Mouse (Mus musculus): ENCODE data around the gene Tnnt1. TPM values are rescaled to one million over a fixed set of nuclear protein-coding genes. Genes with fewer than 3 reads are reported as not detected.

The Tnnt1 gene
- polyA plus RNA-seq, 1 experiment: 0.89 TPM

DNA sequence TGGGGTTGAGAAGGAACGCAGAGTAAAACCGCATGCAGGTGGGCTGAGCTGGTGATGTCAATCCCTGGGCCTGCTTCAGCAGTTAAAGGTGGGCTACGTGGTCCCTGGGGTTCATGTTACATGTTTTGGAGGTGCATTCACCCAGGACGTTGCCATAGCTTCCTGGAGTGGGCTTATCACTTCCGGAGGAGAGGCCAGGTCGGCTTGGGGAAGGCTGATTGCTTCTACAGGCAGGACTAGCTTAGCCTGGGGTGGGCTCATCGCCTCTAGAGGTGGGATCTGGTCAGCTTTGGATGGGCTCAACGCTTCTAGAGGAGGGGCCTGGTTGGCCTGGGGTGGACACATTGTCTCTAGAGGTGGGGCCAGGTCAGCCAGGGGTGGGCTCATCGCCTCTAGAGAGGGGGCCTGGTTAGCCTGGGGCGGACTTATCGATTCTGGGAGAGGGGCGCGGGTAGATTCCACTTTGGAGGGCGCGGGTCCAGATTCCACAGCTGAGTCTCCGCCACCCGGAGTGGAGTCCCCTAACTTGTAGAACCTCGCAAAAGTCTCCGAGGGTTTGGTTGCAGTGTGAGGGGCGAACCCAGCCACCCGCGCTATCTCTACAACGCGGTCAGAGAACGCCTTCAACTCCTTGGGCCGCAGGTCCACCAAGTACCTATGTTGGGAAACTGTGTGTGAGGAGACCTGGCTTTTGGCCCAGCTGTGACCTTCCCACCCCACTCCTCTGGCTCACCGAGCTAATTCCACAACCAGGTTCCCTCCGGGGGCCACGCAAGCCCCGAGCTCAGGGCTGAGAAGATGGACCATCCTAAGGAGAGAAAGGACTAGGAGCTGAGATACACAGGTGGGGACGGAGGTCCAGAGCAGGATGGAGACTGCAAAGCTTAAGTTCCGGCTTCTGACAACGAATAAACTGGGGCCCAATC is 7.3 kb upstream of the Tnnt1 start:
- Histone ChIP-seq H3K4me3 (replicated peaks; ENCODE audit: extremely low read depth, low read depth, low read length) (no peak overlapping the region), H3K4me1 (ENCODE audit: control insufficient read depth, insufficient read depth, low read length) (no peaks in the 10 kb centered on the region)
- WGBS: 88% methylated on average over 33 of the region's 33 CpGs
- TF ChIP-seq POLR2A (IDR thresholded peaks at IDR 0.05; ENCODE audit: borderline replicate concordance, extremely low read depth, low read depth, low read length) (no peak), CTCF (IDR thresholded peaks at IDR 0.05; ENCODE audit: insufficient read depth, low read length) (no peak)
- no peak for DNase-seq

- TF ChIP-seq CTCF (IDR thresholded peaks at IDR 0.05; ENCODE audit: insufficient read depth, low read length) (no peak), POLR2A (IDR thresholded peaks at IDR 0.05; ENCODE audit: borderline replicate concordance, extremely low read depth, low read depth, low read length) (no peak)
- WGBS: 68% methylated on average over 6 of the region's 6 CpGs
These were observed 6.1 kb upstream of the Tnnt1 start for GRCm38 (mm10) chr7:4522292-4522691.

DNA sequence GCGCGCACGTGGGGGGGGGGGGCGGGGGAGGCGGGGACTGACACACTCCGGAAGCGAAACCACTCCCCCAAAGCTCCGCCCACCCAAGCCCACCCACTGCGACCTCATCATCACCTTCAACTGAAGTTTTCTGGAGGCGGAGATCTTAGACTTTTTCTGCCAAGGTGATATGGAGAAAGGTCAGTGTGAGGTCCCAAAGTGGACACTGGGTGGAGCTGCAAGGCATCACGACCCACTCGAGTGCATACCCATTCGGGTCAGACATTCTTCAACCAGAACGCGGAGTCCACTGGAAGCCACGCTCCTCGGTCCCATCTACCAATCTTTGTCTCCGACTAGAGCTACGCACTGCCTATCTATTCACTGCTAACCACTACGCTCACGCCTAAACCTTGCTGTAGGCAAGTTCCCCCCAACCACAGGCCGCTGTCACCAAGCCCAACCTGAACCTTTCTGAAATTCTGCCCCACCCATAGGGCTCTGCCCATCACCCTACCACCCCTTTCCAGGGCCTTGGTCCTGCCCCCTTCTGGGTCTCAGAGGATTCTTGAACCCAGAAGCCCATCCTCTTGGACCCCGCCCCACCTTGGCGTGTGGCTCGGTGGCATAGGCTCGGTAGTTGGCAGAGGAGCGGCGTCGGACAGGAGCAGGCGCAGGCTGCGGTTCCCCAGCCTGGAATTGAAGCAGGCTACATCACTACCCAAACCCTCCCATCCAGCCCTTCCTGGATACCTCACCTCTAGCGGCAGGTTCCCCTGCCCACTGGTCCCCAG is 5.2 kb upstream of the Tnnt1 start:
- Histone ChIP-seq H3K4me1 (ENCODE audit: control insufficient read depth, insufficient read depth, low read length) (no peaks in the 10 kb centered on the region), H3K4me3 (replicated peaks; ENCODE audit: extremely low read depth, low read depth, low read length) (no peak overlapping the region)
- TF ChIP-seq POLR2A (IDR thresholded peaks at IDR 0.05; ENCODE audit: borderline replicate concordance, extremely low read depth, low read depth, low read length): no peak
- no peak for TF ChIP-seq CTCF (IDR thresholded peaks at IDR 0.05; ENCODE audit: insufficient read depth, low read length)
- DNase-seq: no peak
- 34% methylated on average over 32 of the region's 32 CpGs for WGBS

More at GRCm38 (mm10) chr7:4522292-4522691, 6.1 kb upstream of the Tnnt1 start:
- H3K4me3 ChIP-seq (replicated peaks; ENCODE audit: extremely low read depth, low read depth, low read length): no peak overlapping the region
- DNase-seq: no peak
- no peaks in the 10 kb centered on the region for H3K4me1 ChIP-seq (ENCODE audit: control insufficient read depth, insufficient read depth, low read length)

GRCm38 (mm10) chr7:4518487-4518886 is 2.3 kb upstream of the Tnnt1 start:
- TF ChIP-seq POLR2A (IDR thresholded peaks at IDR 0.05; ENCODE audit: borderline replicate concordance, extremely low read depth, low read depth, low read length) (no peak), CTCF (IDR thresholded peaks at IDR 0.05; ENCODE audit: insufficient read depth, low read length) (no peak)
- Histone ChIP-seq H3K4me3 (replicated peaks; ENCODE audit: extremely low read depth, low read depth, low read length) (no peak overlapping the region), H3K4me1 (ENCODE audit: control insufficient read depth, insufficient read depth, low read length) (no peaks in the 10 kb centered on the region)
- WGBS: 34% methylated on average over 1 of the region's 1 CpGs
- no peak for DNase-seq

DNA sequence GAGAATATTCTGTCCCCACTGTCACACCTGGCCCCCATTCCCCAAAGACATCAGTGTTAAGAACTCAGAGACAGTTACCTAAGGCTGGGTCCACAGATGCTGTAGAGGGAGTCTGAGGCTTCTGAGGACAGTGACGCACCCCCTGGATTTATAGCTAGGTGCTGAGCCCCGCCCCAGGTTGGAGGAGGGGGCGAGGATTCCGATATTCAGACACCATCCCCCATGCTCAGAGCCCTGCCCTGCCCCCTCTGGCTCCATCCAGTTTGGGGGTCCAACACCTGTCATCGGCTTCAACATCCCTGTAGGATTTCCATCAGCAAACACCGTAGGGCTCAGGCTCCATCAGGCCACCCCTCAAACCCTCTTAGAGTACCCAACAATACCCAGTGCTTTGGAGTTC is 329 bp downstream of the Tnnt1 start:
- DNase-seq: no peak
- no peak overlapping the region for H3K4me3 ChIP-seq (replicated peaks; ENCODE audit: extremely low read depth, low read depth, low read length)
- no peaks in the 10 kb centered on the region for H3K4me1 ChIP-seq (ENCODE audit: control insufficient read depth, insufficient read depth, low read length)
- 63% methylated on average over 6 of the region's 6 CpGs for WGBS
- no peak for TF ChIP-seq CTCF (IDR thresholded peaks at IDR 0.05; ENCODE audit: insufficient read depth, low read length)

GRCm38 (mm10) chr7:4513829-4514712 is 2.1 kb downstream of the Tnnt1 start:
- DNase-seq: no peak
- Histone ChIP-seq H3K4me3 (replicated peaks; ENCODE audit: extremely low read depth, low read depth, low read length) (no peak overlapping the region), H3K4me1 (ENCODE audit: control insufficient read depth, insufficient read depth, low read length) (no peaks in the 10 kb centered on the region)
- TF ChIP-seq CTCF (IDR thresholded peaks at IDR 0.05; ENCODE audit: insufficient read depth, low read length): no peak
- TF ChIP-seq POLR2A (IDR thresholded peaks at IDR 0.05; ENCODE audit: borderline replicate concordance, extremely low read depth, low read depth, low read length): no peak
- WGBS: 63% methylated on average over 6 of the region's 6 CpGs

GRCm38 (mm10) chr7:4513236-4513635 is 2.9 kb downstream of the Tnnt1 start:
- peak; percentile 80 for TF ChIP-seq CTCF (IDR thresholded peaks at IDR 0.05; ENCODE audit: insufficient read depth, low read length)
- TF ChIP-seq POLR2A (IDR thresholded peaks at IDR 0.05; ENCODE audit: borderline replicate concordance, extremely low read depth, low read depth, low read length): no peak
- no peaks in the 10 kb centered on the region for H3K4me1 ChIP-seq (ENCODE audit: control insufficient read depth, insufficient read depth, low read length)
- 30% methylated on average over 13 of the region's 13 CpGs for WGBS
- no peak overlapping the region for H3K4me3 ChIP-seq (replicated peaks; ENCODE audit: extremely low read depth, low read depth, low read length)
- no peak for DNase-seq

GRCm38 (mm10) chr7:4511489-4512224 is 4.5 kb downstream of the Tnnt1 start:
- TF ChIP-seq CTCF (IDR thresholded peaks at IDR 0.05; ENCODE audit: insufficient read depth, low read length) (no peak), POLR2A (IDR thresholded peaks at IDR 0.05; ENCODE audit: borderline replicate concordance, extremely low read depth, low read depth, low read length) (no peak)
- WGBS: 45% methylated on average over 8 of the region's 8 CpGs
- DNase-seq: no peak

More at GRCm38 (mm10) chr7:4511489-4512224, 4.5 kb downstream of the Tnnt1 start:
- Histone ChIP-seq H3K4me1 (ENCODE audit: control insufficient read depth, insufficient read depth, low read length) (no peaks in the 10 kb centered on the region), H3K4me3 (replicated peaks; ENCODE audit: extremely low read depth, low read depth, low read length) (no peak overlapping the region)

Data from lung, adult 2 months (tissue).